Mouse (Mus musculus): ENCODE measurements around the gene Myo10.

GRCm38 (mm10) chr15:25712877-25713276, 90.6 kb downstream of the Myo10 start:
- no peak for TF ChIP-seq CTCF (conservative IDR thresholded peaks at IDR 0.05; ENCODE audit: insufficient read depth, insufficient read length, low read depth, low read length)
- no peak for TF ChIP-seq POLR2A (IDR thresholded peaks at IDR 0.05; ENCODE audit: low read depth, low read length)

Measured in kidney, adult 2 months (tissue).